Mouse (Mus musculus): Measurements from ENCODE around the gene Plekha4. TPM values are rescaled to one million over a fixed set of nuclear protein-coding genes. Genes with fewer than 3 reads are reported as not detected.
"Not testable (repeated sequence)": the region's sequence is repeated elsewhere in the genome, so short reads cannot be mapped to it uniquely, and the experiment has no call there.

Plekha4 gene
- total and polyA plus RNA-seq, 2 experiments from 2014 or later: 1.6 to 2.1 TPM

DNA sequence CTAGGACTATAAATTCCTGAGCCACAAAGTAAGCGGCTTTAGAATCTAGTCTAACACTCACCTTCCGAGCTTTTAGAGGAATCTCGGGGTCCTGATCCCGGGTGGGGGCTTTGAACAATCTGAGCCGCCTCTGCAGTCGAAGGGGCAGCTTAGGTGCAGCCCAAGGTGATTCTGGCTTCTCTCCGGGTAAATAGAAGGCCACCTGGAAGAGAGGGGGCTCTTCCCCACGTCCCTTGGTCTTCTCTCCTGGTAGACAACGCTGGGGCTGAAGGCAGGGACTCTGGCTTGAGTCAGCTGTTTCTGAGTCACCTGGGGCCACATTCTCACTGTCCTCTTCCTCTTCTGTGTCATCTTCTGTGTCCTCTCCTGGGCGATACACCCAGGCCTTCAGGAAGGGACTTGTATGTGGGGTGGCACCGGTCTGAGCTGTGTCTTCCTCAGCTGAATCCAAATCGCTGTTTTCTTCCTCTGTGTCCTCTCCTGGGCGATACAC lies 2.4 kb upstream of the Plekha4 start:
- no peaks in the 10 kb centered on the region for H3K9me3 ChIP-seq (ENCODE audit: low read length)
- no peak overlapping the region for H3K27ac ChIP-seq (ENCODE audit: low read depth, low read length)
- DNase-seq (ENCODE audit: low spot score) (no peak), ATAC-seq (ENCODE audit: low FRiP score) (no peak)
- H3K4me2 ChIP-seq (ENCODE audit: low read depth, low read length, poor library complexity, severe bottlenecking): no peak overlapping the region
- H3K36me3 ChIP-seq (ENCODE audit: insufficient read depth, low read length): no peaks in the 10 kb centered on the region
- H3K9ac ChIP-seq (replicated peaks; ENCODE audit: low read length, poor library complexity, severe bottlenecking): no peak overlapping the region
- no peak for TF ChIP-seq CTCF (IDR thresholded peaks at IDR 0.05)
- no peak overlapping the region for H3K4me3 ChIP-seq (ENCODE audit: low read depth, low read length)
- H3K27me3 ChIP-seq (ENCODE audit: insufficient read depth, low read length): no peaks in the 10 kb centered on the region
- 90% methylated on average over 13 of the region's 13 CpGs for WGBS
- peaks cover 8% of the 10 kb centered on the region; the same call in 1 of the 2 replicates for H3K4me1 ChIP-seq (ENCODE audit: insufficient read depth, low read length)

DNA sequence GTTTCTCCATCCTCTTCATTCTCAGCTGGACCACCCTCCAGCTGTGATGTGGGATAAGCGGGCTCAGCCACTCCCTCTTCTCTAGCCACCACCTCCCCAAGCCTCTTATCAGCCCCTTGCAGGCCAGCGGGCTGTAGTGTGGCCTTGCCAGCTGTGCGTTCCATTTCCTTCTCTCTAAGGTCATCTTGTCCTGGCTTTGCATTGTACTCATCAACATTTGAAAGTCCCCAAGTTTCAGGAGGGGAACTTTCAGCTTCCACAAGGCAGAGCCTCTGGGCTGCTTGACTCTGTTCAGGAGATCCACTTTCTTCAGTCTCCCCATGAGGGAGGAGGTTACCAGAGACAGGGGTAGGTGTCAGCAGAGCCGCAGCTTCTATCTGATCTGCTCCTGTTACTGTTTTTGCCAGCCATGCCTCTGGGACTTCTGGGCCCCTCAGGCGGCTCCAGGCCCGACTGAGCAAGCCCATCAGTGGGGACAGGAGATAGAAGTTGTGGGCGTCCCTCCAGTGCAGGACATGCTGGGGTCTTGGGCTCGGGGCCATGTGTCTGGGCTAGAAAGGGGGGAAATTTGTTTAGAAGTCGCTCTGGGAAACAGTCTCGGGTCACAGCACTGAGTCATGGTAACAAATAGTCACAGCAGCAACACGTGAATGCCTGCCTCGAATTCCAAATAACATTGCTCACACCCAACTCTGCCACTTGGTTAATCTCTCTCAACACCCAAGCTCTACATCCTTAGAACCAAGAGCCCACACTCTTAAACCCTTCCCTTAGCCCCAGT lies 1.1 kb upstream of the Plekha4 start:
- Histone ChIP-seq H3K27ac (ENCODE audit: low read depth, low read length) (peak overlapping the region; percentile 68; the same call in 1 of the 2 replicates), H3K4me3 (ENCODE audit: low read depth, low read length) (peak overlapping the region; percentile 63), H3K36me3 (ENCODE audit: insufficient read depth, low read length) (no peaks in the 10 kb centered on the region), H3K27me3 (ENCODE audit: insufficient read depth, low read length) (no peaks in the 10 kb centered on the region), H3K4me2 (ENCODE audit: low read depth, low read length, poor library complexity, severe bottlenecking) (peak overlapping the region; percentile 71), H3K9me3 (ENCODE audit: low read length) (no peaks in the 10 kb centered on the region), H3K9ac (replicated peaks; ENCODE audit: low read length, poor library complexity, severe bottlenecking) (peak overlapping the region; percentile 64), H3K4me1 (ENCODE audit: insufficient read depth, low read length) (peaks cover 8% of the 10 kb centered on the region; the same call in 1 of the 2 replicates)
- ATAC-seq (ENCODE audit: low FRiP score) (no peak; the same call in 1 of the 2 replicates), DNase-seq (ENCODE audit: low spot score) (peak; percentile 47)
- 25% methylated on average over 12 of the region's 12 CpGs for WGBS
- no peak for TF ChIP-seq CTCF (IDR thresholded peaks at IDR 0.05)

DNA sequence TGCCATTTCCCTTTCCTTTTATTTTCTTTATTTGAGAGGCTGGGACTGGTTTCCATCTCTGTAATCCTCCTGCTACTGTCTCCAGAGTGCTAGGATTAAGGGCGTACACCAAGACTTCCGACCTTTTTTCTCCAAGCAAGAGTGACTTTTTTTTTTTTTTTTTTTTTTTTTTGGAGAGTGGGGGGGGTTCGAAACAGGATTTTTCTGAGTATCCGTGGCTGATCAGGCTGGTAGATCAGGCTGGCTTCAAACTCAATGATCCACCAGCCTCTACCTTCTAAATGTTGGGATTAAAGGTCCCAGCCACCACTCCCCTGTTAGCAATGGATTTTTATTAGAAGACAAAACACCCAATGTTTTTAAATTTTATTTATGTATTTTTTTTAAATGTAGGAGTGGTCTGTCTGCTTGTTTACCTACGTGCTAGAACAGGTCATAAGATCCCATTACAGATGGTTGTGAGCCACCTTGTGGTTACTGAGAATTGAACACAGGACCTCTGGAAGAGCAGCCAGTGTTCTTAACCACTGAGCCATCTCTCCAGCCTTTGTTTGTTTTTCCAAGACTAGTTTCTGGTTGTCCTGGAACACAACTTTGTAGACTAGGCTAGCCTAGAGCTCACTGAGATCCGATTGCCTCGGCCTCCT lies 467 bp downstream of the Plekha4 start:
- H3K4me3 ChIP-seq (ENCODE audit: low read depth, low read length): peak overlapping the region; percentile 63
- peak overlapping the region; percentile 42; the same call in 1 of the 2 replicates for H3K9ac ChIP-seq (replicated peaks; ENCODE audit: low read length, poor library complexity, severe bottlenecking)
- DNase-seq (ENCODE audit: low spot score) (no peak), ATAC-seq (ENCODE audit: low FRiP score) (no peak)
- H3K27me3 ChIP-seq (ENCODE audit: insufficient read depth, low read length): no peaks in the 10 kb centered on the region
- H3K36me3 ChIP-seq (ENCODE audit: insufficient read depth, low read length): no peaks in the 10 kb centered on the region
- H3K9me3 ChIP-seq (ENCODE audit: low read length): no peaks in the 10 kb centered on the region
- peaks cover 8% of the 10 kb centered on the region; the same call in 1 of the 2 replicates for H3K4me1 ChIP-seq (ENCODE audit: insufficient read depth, low read length)
- H3K4me2 ChIP-seq (ENCODE audit: low read depth, low read length, poor library complexity, severe bottlenecking): peak overlapping the region; percentile 71
- TF ChIP-seq CTCF (IDR thresholded peaks at IDR 0.05): peak; percentile 36
- 26% methylated on average over 7 of the region's 7 CpGs for WGBS
- peak overlapping the region; percentile 52; the same call in 1 of the 2 replicates for H3K27ac ChIP-seq (ENCODE audit: low read depth, low read length)

DNA sequence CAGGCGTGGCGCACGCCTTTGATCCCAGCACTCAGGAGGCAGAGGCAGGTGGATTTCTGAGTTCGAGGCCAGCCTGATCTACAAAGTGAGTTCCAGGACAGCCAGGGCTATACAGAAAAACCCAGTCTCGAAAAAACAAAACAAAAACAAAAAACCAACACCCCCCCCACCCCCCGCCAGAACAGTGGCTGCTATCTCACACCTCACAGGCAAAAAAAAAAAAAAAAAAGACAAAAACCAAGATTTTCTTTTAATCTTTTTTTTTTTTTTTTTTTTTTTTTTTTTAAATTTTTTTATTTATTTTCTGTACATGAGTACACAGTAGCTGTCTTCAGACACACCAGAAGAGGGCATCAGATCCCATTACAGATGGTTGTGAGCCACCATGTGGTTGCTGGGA lies 1.0 kb downstream of the Plekha4 start:
- DNase-seq (ENCODE audit: low spot score); H3K27ac ChIP-seq (ENCODE audit: low read depth, low read length); H3K4me1 ChIP-seq (ENCODE audit: insufficient read depth, low read length); H3K4me3 ChIP-seq (ENCODE audit: low read depth, low read length); H3K27me3 ChIP-seq (ENCODE audit: insufficient read depth, low read length); H3K4me2 ChIP-seq (ENCODE audit: low read depth, low read length, poor library complexity, severe bottlenecking); H3K9me3 ChIP-seq (ENCODE audit: low read length); H3K9ac ChIP-seq (replicated peaks; ENCODE audit: low read length, poor library complexity, severe bottlenecking); ATAC-seq (ENCODE audit: low FRiP score); H3K36me3 ChIP-seq (ENCODE audit: insufficient read depth, low read length): not testable (repeated sequence)
- 93% methylated on average over 6 of the region's 6 CpGs for WGBS

DNA sequence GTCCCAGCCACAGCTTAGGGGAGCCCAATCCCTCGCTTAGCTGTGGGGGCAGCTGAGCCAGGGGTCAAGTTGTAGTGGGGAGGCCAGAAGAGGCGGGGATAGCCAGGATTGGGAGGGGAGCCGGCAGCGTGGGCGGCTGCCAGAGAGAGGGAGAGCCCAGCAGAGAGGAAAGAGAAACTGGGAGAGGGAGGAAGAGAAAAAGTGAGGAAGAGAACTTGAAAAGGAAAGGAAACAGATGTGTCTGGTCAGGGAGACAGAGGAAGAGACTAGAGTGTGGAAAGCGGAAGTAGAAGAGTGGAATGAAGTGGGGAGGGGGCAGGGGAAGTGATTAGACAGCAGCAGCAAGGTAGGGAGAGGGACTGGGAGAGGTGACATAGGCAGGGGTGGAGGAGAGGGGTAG lies 3.3 kb downstream of the Plekha4 start:
- no peak overlapping the region for H3K27ac ChIP-seq (ENCODE audit: low read depth, low read length)
- no peaks in the 10 kb centered on the region for H3K27me3 ChIP-seq (ENCODE audit: insufficient read depth, low read length)
- H3K4me1 ChIP-seq (ENCODE audit: insufficient read depth, low read length): peaks cover 8% of the 10 kb centered on the region; the same call in 1 of the 2 replicates
- no peaks in the 10 kb centered on the region for H3K9me3 ChIP-seq (ENCODE audit: low read length)
- no peak for TF ChIP-seq CTCF (IDR thresholded peaks at IDR 0.05)
- no peak overlapping the region for H3K9ac ChIP-seq (replicated peaks; ENCODE audit: low read length, poor library complexity, severe bottlenecking)
- 22% methylated on average over 6 of the region's 6 CpGs for WGBS
- H3K36me3 ChIP-seq (ENCODE audit: insufficient read depth, low read length): no peaks in the 10 kb centered on the region
- H3K4me3 ChIP-seq (ENCODE audit: low read depth, low read length): no peak overlapping the region
- DNase-seq (ENCODE audit: low spot score) (no peak), ATAC-seq (ENCODE audit: low FRiP score) (no peak)
- no peak overlapping the region for H3K4me2 ChIP-seq (ENCODE audit: low read depth, low read length, poor library complexity, severe bottlenecking)

DNA sequence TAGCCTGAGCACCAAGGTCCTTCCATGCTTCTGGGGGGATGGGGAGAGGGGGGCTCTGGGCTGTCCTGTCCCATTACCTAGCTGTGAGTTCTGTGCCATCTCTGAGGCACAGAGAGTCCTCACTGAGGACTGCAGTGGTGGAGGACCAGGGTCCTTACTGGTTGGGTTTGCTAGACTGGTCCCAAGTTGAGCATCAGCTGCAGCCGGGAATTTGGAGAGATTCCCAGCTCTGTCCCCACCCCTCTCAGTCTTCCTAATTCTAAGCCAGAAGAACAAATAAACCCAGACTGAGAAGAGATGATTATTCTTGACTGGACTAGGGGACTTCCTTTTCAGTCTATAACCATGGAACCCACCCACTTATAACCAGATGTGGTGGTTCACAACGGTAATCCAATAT lies 4.5 kb downstream of the Plekha4 start:
- H3K36me3 ChIP-seq (ENCODE audit: insufficient read depth, low read length): no peaks in the 10 kb centered on the region
- H3K27me3 ChIP-seq (ENCODE audit: insufficient read depth, low read length): no peaks in the 10 kb centered on the region
- no peaks in the 10 kb centered on the region for H3K9me3 ChIP-seq (ENCODE audit: low read length)
- WGBS: 64% methylated on average over 2 of the region's 2 CpGs
- no peaks in the 10 kb centered on the region for H3K4me1 ChIP-seq (ENCODE audit: insufficient read depth, low read length)
- no peak overlapping the region for H3K27ac ChIP-seq (ENCODE audit: low read depth, low read length)
- no peak for DNase-seq (ENCODE audit: low spot score)
- H3K4me3 ChIP-seq (ENCODE audit: low read depth, low read length): no peak overlapping the region
- TF ChIP-seq CTCF (IDR thresholded peaks at IDR 0.05): no peak
- H3K4me2 ChIP-seq (ENCODE audit: low read depth, low read length, poor library complexity, severe bottlenecking): no peak overlapping the region
- no peak for ATAC-seq (ENCODE audit: low FRiP score)
- 0 out of 2 replicates have a peak overlapping the region, but pooled peaks have one; percentile 29 for H3K9ac ChIP-seq (replicated peaks; ENCODE audit: low read length, poor library complexity, severe bottlenecking)

All from midbrain, postnatal 0 days (tissue).